Mouse (Mus musculus): Measurements from ENCODE around the gene Mrps21. TPM values are rescaled to one million over a fixed set of nuclear protein-coding genes. Genes with fewer than 3 reads are reported as not detected.
A peak's percentile ranks its signal among the peaks of the same experiment; 100 is the strongest.

Gene Mrps21
- polyA plus RNA-seq, 1 experiment from 2014 or later, result 301 TPM

GRCm38 (mm10) chr3:95893126-95893525 is 21.8 kb upstream of the Mrps21 start:
- Histone ChIP-seq H3K27ac (replicated peaks) (peak overlapping the region; percentile 79), H3K36me3 (ENCODE audit: control insufficient read depth, insufficient read depth, low read length) (0 out of 2 replicates have a peak, but pooled peaks cover 4% of the 10 kb centered on the region), H3K4me2 (replicated peaks; ENCODE audit: low read depth) (peak overlapping the region; percentile 57), H3K4me1 (replicated peaks; ENCODE audit: control insufficient read depth, insufficient read depth) (0 out of 2 replicates have a peak, but pooled peaks cover 3% of the 10 kb centered on the region), H3K9ac (ENCODE audit: low read length) (0 out of 2 replicates have a peak overlapping the region, but pooled peaks have one; percentile 50), H3K9me3 (ENCODE audit: control insufficient read depth, low read length) (no peaks in the 10 kb centered on the region), H3K4me3 (ENCODE audit: low read depth, low read length) (peak overlapping the region; percentile 58), H3K27me3 (ENCODE audit: control insufficient read depth, insufficient read depth, low read length) (no peaks in the 10 kb centered on the region)
- DNase-seq (ENCODE audit: low spot score) (no peak), ATAC-seq (ENCODE audit: low FRiP score, low TSS enrichment) (no peak)
- 11% methylated on average over 7 of the region's 7 CpGs for WGBS
- TF ChIP-seq CTCF (IDR thresholded peaks at IDR 0.05; ENCODE audit: low read depth), result no peak

GRCm38 (mm10) chr3:95892066-95893052 is 21.0 kb upstream of the Mrps21 start:
- H3K4me2 ChIP-seq (replicated peaks; ENCODE audit: low read depth), result peak overlapping the region; percentile 43
- no peaks in the 10 kb centered on the region for H3K27me3 ChIP-seq (ENCODE audit: control insufficient read depth, insufficient read depth, low read length)
- no peak for TF ChIP-seq EP300 (optimal IDR thresholded peaks at IDR 0.05)
- ATAC-seq (ENCODE audit: low FRiP score, low TSS enrichment) (no peak), DNase-seq (ENCODE audit: low spot score) (no peak)
- no peak overlapping the region for H3K9ac ChIP-seq (ENCODE audit: low read length)
- peak overlapping the region; percentile 31; the same call in 1 of the 2 replicates for H3K4me3 ChIP-seq (ENCODE audit: low read depth, low read length)
- H3K4me1 ChIP-seq (replicated peaks; ENCODE audit: control insufficient read depth, insufficient read depth), result 0 out of 2 replicates have a peak, but pooled peaks cover 3% of the 10 kb centered on the region
- no peaks in the 10 kb centered on the region for H3K36me3 ChIP-seq (ENCODE audit: control insufficient read depth, insufficient read depth, low read length)
- no peaks in the 10 kb centered on the region for H3K9me3 ChIP-seq (ENCODE audit: control insufficient read depth, low read length)
- 38% methylated on average over 11 of the region's 11 CpGs for WGBS
- peak overlapping the region; percentile 79 for H3K27ac ChIP-seq (replicated peaks)

GRCm38 (mm10) chr3:95891211-95892065 is 20.1 kb upstream of the Mrps21 start, which contains the start of gene BC028528:
BC028528 (minus strand) TSS chr3:95892005.
- Histone ChIP-seq H3K4me1 (replicated peaks; ENCODE audit: control insufficient read depth, insufficient read depth) (0 out of 2 replicates have a peak, but pooled peaks cover 3% of the 10 kb centered on the region), H3K4me2 (replicated peaks; ENCODE audit: low read depth) (peak within 1 kb of the TSS; percentile 43), H3K36me3 (ENCODE audit: control insufficient read depth, insufficient read depth, low read length) (no peaks in the 10 kb centered on the region), H3K27me3 (ENCODE audit: control insufficient read depth, insufficient read depth, low read length) (no peaks in the 10 kb centered on the region), H3K9ac (ENCODE audit: low read length) (peak within 1 kb of the TSS; percentile 55), H3K4me3 (ENCODE audit: low read depth, low read length) (peak within 1 kb of the TSS; percentile 31), H3K9me3 (ENCODE audit: control insufficient read depth, low read length) (no peaks in the 10 kb centered on the region), H3K27ac (replicated peaks) (peak within 1 kb of the TSS; percentile 79)
- WGBS, result 27% methylated on average over 12 of the region's 12 CpGs
- TF ChIP-seq EP300 (optimal IDR thresholded peaks at IDR 0.05), result no peak
- no peak for TF ChIP-seq CTCF (IDR thresholded peaks at IDR 0.05; ENCODE audit: low read depth)
- ATAC-seq (ENCODE audit: low FRiP score, low TSS enrichment), result no peak
- DNase-seq (ENCODE audit: low spot score), result no peak

GRCm38 (mm10) chr3:95889664-95890063 is 18.3 kb upstream of the Mrps21 start:
- H3K4me2 ChIP-seq (replicated peaks; ENCODE audit: low read depth), result no peak overlapping the region
- H3K4me1 ChIP-seq (replicated peaks; ENCODE audit: control insufficient read depth, insufficient read depth), result 0 out of 2 replicates have a peak, but pooled peaks cover 3% of the 10 kb centered on the region
- H3K27me3 ChIP-seq (ENCODE audit: control insufficient read depth, insufficient read depth, low read length), result no peaks in the 10 kb centered on the region
- no peaks in the 10 kb centered on the region for H3K9me3 ChIP-seq (ENCODE audit: control insufficient read depth, low read length)
- DNase-seq (ENCODE audit: low spot score), result no peak
- 80% methylated on average over 3 of the region's 3 CpGs for WGBS
- no peak overlapping the region for H3K9ac ChIP-seq (ENCODE audit: low read length)
- no peaks in the 10 kb centered on the region for H3K36me3 ChIP-seq (ENCODE audit: control insufficient read depth, insufficient read depth, low read length)
- ATAC-seq (ENCODE audit: low FRiP score, low TSS enrichment), result no peak
- H3K4me3 ChIP-seq (ENCODE audit: low read depth, low read length), result no peak overlapping the region
- H3K27ac ChIP-seq (replicated peaks), result no peak overlapping the region
- TF ChIP-seq CTCF (IDR thresholded peaks at IDR 0.05; ENCODE audit: low read depth), result no peak
- no peak for TF ChIP-seq EP300 (optimal IDR thresholded peaks at IDR 0.05)

GRCm38 (mm10) chr3:95887596-95887995 is 16.3 kb upstream of the Mrps21 start:
- H3K27ac ChIP-seq (replicated peaks), result no peak overlapping the region
- no peak overlapping the region for H3K4me2 ChIP-seq (replicated peaks; ENCODE audit: low read depth)
- TF ChIP-seq EP300 (optimal IDR thresholded peaks at IDR 0.05), result no peak
- TF ChIP-seq CTCF (IDR thresholded peaks at IDR 0.05; ENCODE audit: low read depth), result no peak
- H3K9ac ChIP-seq (ENCODE audit: low read length), result no peak overlapping the region
- no peaks in the 10 kb centered on the region for H3K36me3 ChIP-seq (ENCODE audit: control insufficient read depth, insufficient read depth, low read length)
- H3K27me3 ChIP-seq (ENCODE audit: control insufficient read depth, insufficient read depth, low read length), result no peaks in the 10 kb centered on the region
- H3K4me1 ChIP-seq (replicated peaks; ENCODE audit: control insufficient read depth, insufficient read depth), result peaks cover 3% of the 10 kb centered on the region; the same call in 1 of the 2 replicates
- H3K9me3 ChIP-seq (ENCODE audit: control insufficient read depth, low read length), result no peaks in the 10 kb centered on the region
- no peak overlapping the region for H3K4me3 ChIP-seq (ENCODE audit: low read depth, low read length)
- ATAC-seq (ENCODE audit: low FRiP score, low TSS enrichment), result no peak
- 59% methylated on average over 4 of the region's 4 CpGs for WGBS
- DNase-seq (ENCODE audit: low spot score), result no peak

Data from stomach, postnatal 0 days (tissue).